Mouse (Mus musculus) monocyte, adult 5-6 weeks (primary cell): Measurements from ENCODE around the gene 4932415D10Rik. TPM values are rescaled to one million over a fixed set of nuclear protein-coding genes. Genes with fewer than 3 reads are reported as not detected.

Experiments used
- ATAC-seq: fragments of 153-309, 156-312 bp; replicated peaks from 2 replicates; pipeline ENCODE4 v1.8.0; 2017; ENCODE audit warnings: mild to moderate bottlenecking; ENCODE audit not compliant: low TSS enrichment, insufficient number of reproducible peaks, severe bottlenecking, poor library complexity, low FRiP score
- total RNA-seq: library from RNA; stranded (forward); fragments of 200-1000, 200-491, 200-594 nt; gene quantifications from 3 replicates; pipeline ENCODE4 v1.2.3, GENCODE M21; 2017

Gene 4932415D10Rik
- 0.11 to 0.19 TPM in 2 of 3 replicates, not detected in the other for total RNA-seq

DNA sequence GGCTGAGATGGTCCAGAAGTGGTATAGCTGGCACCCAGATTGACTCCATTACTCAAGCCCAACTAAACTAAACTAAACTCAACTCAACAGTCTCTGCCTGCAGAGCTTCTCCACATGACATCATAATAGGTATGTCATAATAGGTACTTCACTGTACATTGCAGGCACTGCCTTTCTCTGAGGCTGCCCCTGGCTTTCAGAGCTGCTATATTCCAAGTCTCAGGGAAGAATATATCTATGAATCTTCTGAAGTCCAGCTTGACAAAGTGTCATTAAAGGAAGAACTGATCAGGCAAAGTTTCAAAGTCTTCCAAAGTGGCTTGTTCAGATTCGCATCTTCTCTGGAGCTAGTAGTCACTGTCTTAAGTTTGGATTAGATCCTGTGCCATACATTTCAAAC lies at the start of gene 4932415D10Rik:
Gene 4932415D10Rik, minus strand, starts transcription at position 101 of the 400 bp plus-strand sequence.
- no peak for ATAC-seq

DNA sequence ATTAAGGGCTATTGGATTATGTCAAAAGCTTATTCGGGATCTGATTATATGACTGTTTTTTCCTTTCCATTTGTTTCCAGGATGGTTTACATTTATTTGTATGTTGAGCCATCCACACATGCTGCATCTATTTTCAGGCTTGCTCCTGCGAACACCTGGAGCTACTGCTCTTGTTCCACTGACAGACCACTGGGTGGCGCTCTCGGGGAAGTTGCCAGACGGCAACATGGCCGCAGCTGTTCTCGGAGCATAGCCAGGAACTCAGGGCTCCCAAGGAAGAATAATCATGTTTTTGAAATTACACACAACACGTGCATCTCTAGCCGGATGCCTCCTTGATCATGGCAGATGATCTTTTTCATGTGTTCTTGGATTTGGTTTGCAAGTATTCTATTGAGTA lies 45.5 kb upstream of the 4932415D10Rik start:
- ATAC-seq: no peak

GRCm38 (mm10) chr10:82355401-82355800 lies 39.0 kb upstream of the 4932415D10Rik start:
- ATAC-seq: no peak

DNA sequence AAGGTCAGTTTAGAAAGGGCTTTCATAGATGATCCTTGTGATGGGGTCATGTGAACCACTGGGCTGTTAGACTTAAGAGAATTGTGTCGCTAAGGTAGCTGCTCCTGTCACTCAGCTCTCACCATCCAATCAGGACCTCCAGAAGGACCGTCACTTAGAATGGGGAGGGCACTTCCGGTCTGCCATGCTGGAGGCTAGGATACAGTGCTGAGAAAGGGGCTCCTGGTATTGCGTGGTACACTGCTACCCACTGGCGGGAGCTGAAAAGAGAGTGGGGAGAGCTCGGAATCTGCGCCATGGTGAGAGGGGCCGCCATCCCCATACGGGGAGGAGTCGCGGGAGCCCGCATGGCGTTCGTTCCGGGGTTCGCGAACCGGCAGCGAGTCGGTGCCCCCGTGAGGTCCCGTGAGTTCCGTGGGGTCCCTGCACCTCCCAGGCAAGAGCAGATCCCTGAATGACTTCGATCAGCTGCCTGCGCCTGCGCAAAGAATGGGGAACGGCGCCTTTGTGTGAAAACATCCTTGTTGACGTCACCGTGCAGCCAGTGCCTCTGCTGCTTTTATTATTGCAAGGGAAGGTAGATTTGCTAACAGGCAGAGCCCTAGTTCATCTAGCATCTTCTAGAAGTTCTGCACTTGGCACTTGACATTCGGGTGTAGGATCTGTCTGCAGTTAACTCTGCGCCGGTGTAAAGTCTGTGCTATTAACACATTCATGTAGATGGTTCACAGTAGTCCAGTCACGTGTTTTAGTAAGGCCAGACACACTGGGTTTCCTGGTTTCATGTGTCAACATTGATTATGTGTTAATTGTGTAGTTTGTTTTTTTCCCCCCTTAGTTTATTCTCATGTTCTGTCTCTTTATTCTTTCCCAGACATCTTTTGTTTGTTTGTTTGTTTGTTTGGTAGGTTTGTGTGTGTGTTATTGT lies 38.0 kb upstream of the 4932415D10Rik start, which contains the start of gene Gm4924:
Gene Gm4924, plus strand, starts transcription at position 173 of the 928 bp plus-strand sequence.
- peak; percentile 86 for ATAC-seq

- no peak for ATAC-seq
Observed at GRCm38 (mm10) chr10:82329826-82330225, 13.4 kb upstream of the 4932415D10Rik start.

- ATAC-seq: no peak
Observed at GRCm38 (mm10) chr10:82320134-82320533, 3.8 kb upstream of the 4932415D10Rik start.

GRCm38 (mm10) chr10:82296440-82296839 lies 19.9 kb downstream of the 4932415D10Rik start:
- no peak for ATAC-seq

DNA sequence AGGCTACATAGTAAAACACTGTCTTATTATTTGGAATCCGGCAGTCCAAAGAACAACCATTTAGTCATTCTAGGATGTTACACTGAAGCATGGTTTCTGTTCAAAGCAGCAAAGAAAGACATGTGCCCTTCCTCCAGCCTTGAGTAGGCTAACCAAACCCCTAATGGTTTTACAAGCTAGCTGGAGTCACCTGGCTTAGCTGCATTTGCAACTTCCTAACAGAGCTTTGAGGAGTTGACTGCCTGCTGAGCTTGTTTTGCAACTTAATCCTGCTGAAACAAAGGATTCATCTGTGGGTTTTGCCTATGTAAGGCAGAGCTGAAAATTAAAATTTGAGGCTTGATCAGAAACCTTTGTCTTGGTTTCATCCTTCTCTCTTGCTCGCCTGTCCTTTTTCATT lies 59.1 kb downstream of the 4932415D10Rik start:
- no peak for ATAC-seq

GRCm38 (mm10) chr10:82245021-82245420 lies 71.4 kb downstream of the 4932415D10Rik start:
- no peak for ATAC-seq

DNA sequence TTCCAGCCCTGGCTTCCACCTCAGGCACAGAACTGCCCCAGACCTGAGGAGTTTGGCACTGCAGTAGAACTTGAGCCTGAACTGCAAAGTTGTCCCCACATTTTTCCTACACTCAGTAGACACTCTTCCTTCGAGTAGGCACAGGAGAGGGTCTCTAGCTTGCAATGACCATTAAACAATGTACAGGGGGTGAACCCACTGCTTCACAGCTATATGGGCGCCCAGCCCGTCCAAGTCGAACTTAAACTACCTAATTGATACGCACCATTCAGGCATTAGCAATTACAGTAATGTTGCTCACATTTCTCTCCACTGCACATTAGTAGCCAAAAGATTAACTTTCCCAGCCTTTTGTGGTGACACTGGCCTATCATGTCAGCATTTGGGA lies 75.0 kb downstream of the 4932415D10Rik start:
- no peak for ATAC-seq

DNA sequence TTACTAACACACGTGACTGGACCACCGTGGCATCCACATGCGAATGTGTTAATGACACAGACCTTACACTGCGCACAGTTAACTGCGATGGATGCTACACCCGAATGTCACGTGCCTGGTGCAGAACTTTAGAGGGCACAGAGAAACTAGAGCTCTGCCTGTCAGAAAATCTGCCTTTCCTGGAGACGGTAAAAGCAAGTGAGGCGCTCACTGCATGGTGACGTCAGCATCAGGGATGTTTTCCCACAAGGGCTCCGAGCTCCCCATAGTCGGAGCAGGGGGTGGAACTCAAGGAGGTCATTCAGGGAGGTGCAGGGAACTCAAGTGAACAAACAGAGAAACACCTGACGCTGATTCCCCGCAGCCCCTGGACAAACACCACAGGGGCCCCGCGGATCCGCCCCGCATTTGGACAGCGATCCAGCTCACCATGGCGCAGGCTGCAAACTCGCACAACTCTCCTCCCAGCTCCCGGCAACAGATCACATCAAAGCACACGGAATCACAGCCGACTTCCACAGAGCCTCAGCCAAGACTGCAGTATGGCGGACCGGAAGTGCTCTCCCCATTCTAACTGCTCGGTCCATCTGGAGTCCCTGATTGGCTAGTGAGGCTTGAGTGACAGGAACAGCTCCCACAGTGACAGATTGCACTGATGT lies 75.5 kb downstream of the 4932415D10Rik start, which contains the start of gene Zfp938:
Gene Zfp938, minus strand, starts transcription at position 539 of the 659 bp plus-strand sequence.
- ATAC-seq: peak; percentile 95

Other genes with a start within 250 kb of the 4932415D10Rik start
- gene BC024063, start 233.2 kb downstream of the 4932415D10Rik start, total RNA-seq: 0.86 to 3.1 TPM (median 1.3 TPM) in 3 replicates
- gene AU041133, start 188.6 kb downstream of the 4932415D10Rik start, total RNA-seq: 4.5 to 10.8 TPM (median 6.6 TPM) in 3 replicates
- gene Zfp938, start 75.3 kb downstream of the 4932415D10Rik start, total RNA-seq: 3.7 to 8.1 TPM (median 6.9 TPM) in 3 replicates
- gene Gm4924, start 37.7 kb upstream of the 4932415D10Rik start, total RNA-seq: 1.8 to 3.8 TPM (median 2.3 TPM) in 3 replicates
- not detected in 3 replicates for gene Gm1553, start 176.0 kb upstream of the 4932415D10Rik start, total RNA-seq